Mouse (Mus musculus): Measurements from ENCODE around the gene Spn. TPM values are rescaled to one million over a fixed set of nuclear protein-coding genes. Genes with fewer than 3 reads are reported as not detected.

Spn gene
- polyA plus RNA-seq (2017; shearing (Covaris generic)), result 101 TPM

GRCm38 (mm10) chr7:127137262-127138017 lies at the start of gene Spn:
Spn (minus strand) TSS chr7:127137823.

GRCm38 (mm10) chr7:127121911-127122270 lies 15.7 kb downstream of the Spn start, which contains the start of gene Qprt:
Qprt (minus strand) TSS chr7:127122226.

GRCm38 (mm10) chr7:127091114-127091896 lies 46.3 kb downstream of the Spn start, which contains the start of gene AI467606:
AI467606 (plus strand) TSS chr7:127091359.

GRCm38 (mm10) chr7:127087278-127088010 lies 50.2 kb downstream of the Spn start, which contains the start of gene Zg16:
Zg16 (minus strand) TSS chr7:127087328.

Other genes starting within 250 kb of the Spn start
- 47.8 TPM for gene Tmem219, start 214.9 kb downstream of the Spn start, polyA plus RNA-seq (2017; shearing (Covaris generic))
- gene Kctd13, start 208.9 kb downstream of the Spn start, polyA plus RNA-seq (2017; shearing (Covaris generic)), result 11.5 TPM
- gene Asphd1, start 188.2 kb downstream of the Spn start, polyA plus RNA-seq (2017; shearing (Covaris generic)), result 0.17 TPM
- 1.5 TPM for gene Sez6l2, start 187.3 kb downstream of the Spn start, polyA plus RNA-seq (2017; shearing (Covaris generic))
- gene Cdipt, start 161.9 kb downstream of the Spn start, polyA plus RNA-seq (2017; shearing (Covaris generic)), result 320 TPM
- 2.9 TPM for gene Cdiptos, start 161.7 kb downstream of the Spn start, polyA plus RNA-seq (2017; shearing (Covaris generic))
- gene Mvp, start 123.2 kb downstream of the Spn start, polyA plus RNA-seq (2017; shearing (Covaris generic)), result 59.1 TPM
- gene Pagr1b, start 121.3 kb downstream of the Spn start, polyA plus RNA-seq (2017; shearing (Covaris generic)), result 0.97 TPM
- gene Pagr1a, start 120.5 kb downstream of the Spn start, polyA plus RNA-seq (2017; shearing (Covaris generic)), result 149 TPM
- 32.7 TPM for gene Gm42742, start 116.7 kb downstream of the Spn start, polyA plus RNA-seq (2017; shearing (Covaris generic))
- 14.6 TPM for gene Prrt2, start 116.6 kb downstream of the Spn start, polyA plus RNA-seq (2017; shearing (Covaris generic))
- gene Maz, start 110.8 kb downstream of the Spn start, polyA plus RNA-seq (2017; shearing (Covaris generic)), result 24.7 TPM
- gene Kif22, start 95.4 kb downstream of the Spn start, polyA plus RNA-seq (2017; shearing (Covaris generic)), result 18.7 TPM
- gene Zg16, start 50.5 kb downstream of the Spn start, polyA plus RNA-seq (2017; shearing (Covaris generic)), result not detected
- 389 TPM for gene AI467606, start 46.5 kb downstream of the Spn start, polyA plus RNA-seq (2017; shearing (Covaris generic))
- gene Qprt, start 15.6 kb downstream of the Spn start, polyA plus RNA-seq (2017; shearing (Covaris generic)), result 19.1 TPM
- 80.9 TPM for gene Cd2bp2, start 58.2 kb upstream of the Spn start, polyA plus RNA-seq (2017; shearing (Covaris generic))
- 12.2 TPM for gene Tbc1d10b, start 70.6 kb upstream of the Spn start, polyA plus RNA-seq (2017; shearing (Covaris generic))
- gene Mylpf, start 71.1 kb upstream of the Spn start, polyA plus RNA-seq (2017; shearing (Covaris generic)), result 20.7 TPM
- 20.7 TPM for gene Zfp553, start 95.2 kb upstream of the Spn start, polyA plus RNA-seq (2017; shearing (Covaris generic))
- gene Sept1, start 95.3 kb upstream of the Spn start, polyA plus RNA-seq (2017; shearing (Covaris generic)), result 488 TPM
- 0.43 TPM for gene Zfp771, start 106.5 kb upstream of the Spn start, polyA plus RNA-seq (2017; shearing (Covaris generic))
- gene Dctpp1, start 122.9 kb upstream of the Spn start, polyA plus RNA-seq (2017; shearing (Covaris generic)), result 48.1 TPM
- 22.3 TPM for gene Sephs2, start 136.2 kb upstream of the Spn start, polyA plus RNA-seq (2017; shearing (Covaris generic))
- gene Itgal, start 158.4 kb upstream of the Spn start, polyA plus RNA-seq (2017; shearing (Covaris generic)), result 433 TPM
- gene Zfp768, start 207.8 kb upstream of the Spn start, polyA plus RNA-seq (2017; shearing (Covaris generic)), result 0.34 TPM
- 18.2 TPM for gene Zfp747, start 238.2 kb upstream of the Spn start, polyA plus RNA-seq (2017; shearing (Covaris generic))
- 7.5 TPM for gene 9130019O22Rik, start 249.3 kb upstream of the Spn start, polyA plus RNA-seq (2017; shearing (Covaris generic))